Mouse (Mus musculus) embryonic facial prominence, embryonic 10.5 days (tissue): ENCODE results near the gene Plaur. TPM values are rescaled to one million over a fixed set of nuclear protein-coding genes. Genes with fewer than 3 reads are reported as not detected.

Experiments
- DNase-seq: peaks from one replicate; pipeline ENCODE4 v3.0.0-alpha.2; 2017; ENCODE audit warnings: low spot score
- H3K27ac ChIP-seq: fragments of 300-500 bp; sonication (generic); replicated peaks from 2 replicates; pipeline ENCODE4 v1.5.1; 2016; ENCODE audit warnings: mild to moderate bottlenecking
- H3K27me3 ChIP-seq: fragments of 300-500 bp; sonication (generic); replicated peaks from 2 replicates; pipeline ENCODE4 v1.6.1; 2016; ENCODE audit warnings: low read depth, mild to moderate bottlenecking; ENCODE audit not compliant: poor library complexity, severe bottlenecking
- H3K36me3 ChIP-seq: fragments of 300-500 bp; sonication (generic); replicated peaks from 2 replicates; pipeline ENCODE4 v1.6.1; 2016; ENCODE audit warnings: mild to moderate bottlenecking, moderate library complexity
- H3K4me1 ChIP-seq: fragments of 300-500 bp; sonication (generic); 2 replicates; pipeline ENCODE4 v1.6.1; 2016
- H3K4me3 ChIP-seq: fragments of 300-500 bp; sonication (generic); 2 replicates; pipeline ENCODE4 v1.5.1; 2016; ENCODE audit warnings: mild to moderate bottlenecking, moderate library complexity
- H3K9me3 ChIP-seq: fragments of 300-500 bp; sonication (generic); 2 replicates; pipeline ENCODE4 v1.6.1; 2016; ENCODE audit warnings: mild to moderate bottlenecking
- WGBS: fragments of 180-500 bp; shearing (Covaris S2); methylation state at CpG from one replicate; pipeline ENCODE4 v1.1.7; 2016; 5-methylcytosine and 5-hydroxymethylcytosine counted together
- polyA plus RNA-seq: library from polyadenylated mRNA; unstranded; fragments of >200 nt; fragmentation: Nextera tagmentation; extraction: Ambion mirVana; gene quantifications from 2 replicates; pipeline ENCODE4 v1.2.1, GENCODE M21; 2016

Gene Plaur
- polyA plus RNA-seq, 1 experiment from 2014 or later = 1.7 TPM

DNA sequence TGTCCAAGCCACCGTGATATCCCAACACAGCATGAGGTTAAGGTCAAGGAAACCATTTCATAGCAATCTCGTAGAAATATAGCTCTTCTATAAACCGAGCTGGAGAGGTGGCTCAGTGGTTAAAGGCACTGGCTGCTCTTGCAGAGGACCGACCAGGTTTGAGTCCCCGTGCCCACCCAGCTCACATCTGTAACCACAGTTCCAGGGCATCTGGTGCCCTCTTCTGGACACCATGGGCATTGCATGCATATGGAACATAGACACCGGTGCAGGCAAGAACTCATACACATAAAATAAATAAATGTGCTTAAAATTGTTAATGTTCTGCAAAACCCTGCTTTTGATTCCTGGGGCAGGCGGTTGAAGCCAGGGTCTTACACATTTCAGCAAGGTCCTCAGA, 10.7 kb downstream of the Plaur start:
- Histone ChIP-seq H3K4me3 (no peak overlapping the region), H3K9me3 (peaks cover 5% of the 10 kb centered on the region; the same call in 1 of the 2 replicates), H3K27ac (no peak overlapping the region), H3K4me1 (peaks cover 5% of the 10 kb centered on the region), H3K27me3 (no peaks in the 10 kb centered on the region; the same call in 1 of the 2 replicates), H3K36me3 (no peaks in the 10 kb centered on the region)
- 75% methylated on average over 7 of the region's 7 CpGs for WGBS
- DNase-seq = peak; percentile 50

- H3K36me3 ChIP-seq = no peaks in the 10 kb centered on the region
- WGBS = 52% methylated on average over 10 of the region's 10 CpGs
- peaks cover 5% of the 10 kb centered on the region for H3K4me1 ChIP-seq
- H3K4me3 ChIP-seq = no peak overlapping the region
- H3K27me3 ChIP-seq = peaks cover 6% of the 10 kb centered on the region
- peaks cover 5% of the 10 kb centered on the region; the same call in 1 of the 2 replicates for H3K9me3 ChIP-seq
- no peak overlapping the region for H3K27ac ChIP-seq
- DNase-seq = peak; percentile 72
Observed at GRCm38 (mm10) chr7:24473913-24474529, 11.7 kb downstream of the Plaur start.

DNA sequence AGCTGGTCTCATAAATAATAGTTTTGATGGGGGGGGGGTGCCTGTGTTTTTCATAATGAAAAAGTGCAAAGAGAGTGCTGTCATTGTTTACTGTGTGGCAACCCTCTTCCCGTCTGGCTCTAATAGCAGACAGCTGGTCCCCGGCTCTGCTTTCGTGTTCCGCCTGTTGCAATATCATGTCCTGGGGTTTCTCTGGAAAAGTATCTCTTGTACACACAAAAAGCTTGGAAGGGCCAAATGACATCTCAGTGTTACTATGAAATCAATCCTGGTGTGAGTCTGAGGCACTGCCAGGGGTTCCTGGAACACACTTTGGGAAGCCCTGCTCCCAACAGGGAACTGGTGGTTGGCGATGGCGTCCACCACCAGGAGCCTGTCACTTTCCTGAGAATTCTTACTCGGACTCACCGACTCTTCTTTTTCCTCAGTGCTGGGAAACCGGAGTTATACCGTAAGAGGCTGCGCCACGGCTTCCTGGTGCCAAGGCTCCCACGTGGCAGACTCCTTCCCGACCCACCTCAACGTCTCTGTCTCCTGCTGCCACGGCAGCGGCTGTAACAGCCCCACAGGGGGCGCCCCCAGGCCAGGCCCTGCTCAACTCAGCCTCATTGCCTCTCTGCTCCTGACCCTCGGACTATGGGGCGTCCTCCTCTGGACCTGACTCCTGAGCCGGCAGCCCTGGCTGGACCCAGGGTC, 12.7 kb downstream of the Plaur start:
- H3K9me3 ChIP-seq = 0 out of 2 replicates have a peak, but pooled peaks cover 2% of the 10 kb centered on the region
- H3K27me3 ChIP-seq = peaks cover 16% of the 10 kb centered on the region
- DNase-seq = peak; percentile 44
- H3K4me1 ChIP-seq = peaks cover 5% of the 10 kb centered on the region
- WGBS = 28% methylated on average over 21 of the region's 21 CpGs
- H3K4me3 ChIP-seq = no peak overlapping the region
- no peak overlapping the region; the same call in 1 of the 2 replicates for H3K27ac ChIP-seq
- no peaks in the 10 kb centered on the region for H3K36me3 ChIP-seq

DNA sequence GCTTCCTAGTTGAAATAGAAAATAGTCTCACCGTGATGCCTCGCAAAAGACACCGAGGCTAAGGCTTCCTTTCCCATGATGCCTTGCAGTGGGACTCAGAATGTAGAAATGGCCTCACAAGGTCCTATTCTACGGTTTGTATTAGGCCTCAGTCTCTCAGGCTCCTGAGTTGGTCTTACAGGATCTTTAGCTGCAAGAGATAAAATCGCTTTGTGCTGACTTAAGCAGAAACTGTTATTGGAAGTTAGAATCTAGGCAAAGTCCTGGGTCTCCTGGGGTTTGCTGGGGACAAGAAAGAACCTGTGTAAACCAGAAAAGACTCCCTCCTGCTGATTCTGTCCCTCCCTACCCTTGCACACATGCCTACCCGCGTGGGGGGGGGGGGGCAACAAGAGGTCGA, 14.1 kb downstream of the Plaur start:
- Histone ChIP-seq H3K27ac (no peak overlapping the region), H3K4me1 (peaks cover 15% of the 10 kb centered on the region), H3K9me3 (no peaks in the 10 kb centered on the region), H3K4me3 (no peak overlapping the region), H3K27me3 (peaks cover 29% of the 10 kb centered on the region), H3K36me3 (no peaks in the 10 kb centered on the region)
- 79% methylated on average over 8 of the region's 8 CpGs for WGBS
- no peak for DNase-seq

DNA sequence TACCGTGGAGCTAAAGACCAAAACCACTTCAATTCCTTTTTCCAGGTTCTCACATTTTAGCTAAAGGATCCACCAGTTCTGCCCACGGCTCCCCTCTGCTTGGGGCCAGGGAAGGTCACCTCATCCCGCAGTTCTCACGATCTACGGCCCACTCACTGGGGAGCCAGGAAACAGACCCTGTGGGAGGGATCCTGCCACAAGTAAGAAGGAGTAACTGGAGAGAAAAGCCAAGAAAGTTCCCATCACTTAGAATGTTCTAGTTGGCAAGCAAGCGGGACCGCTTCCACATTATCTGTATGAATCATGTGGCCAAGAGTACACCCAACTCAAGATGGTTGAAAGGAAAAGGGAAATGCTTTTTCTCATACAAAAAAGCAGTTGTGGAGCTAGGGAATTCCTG, 14.6 kb downstream of the Plaur start:
- no peak overlapping the region for H3K27ac ChIP-seq
- peaks cover 35% of the 10 kb centered on the region for H3K27me3 ChIP-seq
- H3K4me3 ChIP-seq = no peak overlapping the region
- no peaks in the 10 kb centered on the region for H3K9me3 ChIP-seq
- WGBS = 85% methylated on average over 7 of the region's 7 CpGs
- no peak for DNase-seq
- no peaks in the 10 kb centered on the region for H3K36me3 ChIP-seq
- peaks cover 19% of the 10 kb centered on the region for H3K4me1 ChIP-seq

GRCm38 (mm10) chr7:24478911-24479310, 16.6 kb downstream of the Plaur start:
- H3K36me3 ChIP-seq = no peaks in the 10 kb centered on the region
- H3K27me3 ChIP-seq = peaks cover 55% of the 10 kb centered on the region
- H3K9me3 ChIP-seq = no peaks in the 10 kb centered on the region
- H3K27ac ChIP-seq = no peak overlapping the region
- no peak for DNase-seq
- H3K4me3 ChIP-seq = no peak overlapping the region
- H3K4me1 ChIP-seq = peaks cover 30% of the 10 kb centered on the region
- 89% methylated on average over 5 of the region's 5 CpGs for WGBS

GRCm38 (mm10) chr7:24479685-24480084, 17.4 kb downstream of the Plaur start:
- peaks cover 30% of the 10 kb centered on the region for H3K4me1 ChIP-seq
- 90% methylated on average over 2 of the region's 2 CpGs for WGBS
- H3K36me3 ChIP-seq = no peaks in the 10 kb centered on the region
- H3K27me3 ChIP-seq = peaks cover 63% of the 10 kb centered on the region
- H3K4me3 ChIP-seq = no peak overlapping the region
- no peak for DNase-seq
- no peaks in the 10 kb centered on the region for H3K9me3 ChIP-seq
- H3K27ac ChIP-seq = no peak overlapping the region

DNA sequence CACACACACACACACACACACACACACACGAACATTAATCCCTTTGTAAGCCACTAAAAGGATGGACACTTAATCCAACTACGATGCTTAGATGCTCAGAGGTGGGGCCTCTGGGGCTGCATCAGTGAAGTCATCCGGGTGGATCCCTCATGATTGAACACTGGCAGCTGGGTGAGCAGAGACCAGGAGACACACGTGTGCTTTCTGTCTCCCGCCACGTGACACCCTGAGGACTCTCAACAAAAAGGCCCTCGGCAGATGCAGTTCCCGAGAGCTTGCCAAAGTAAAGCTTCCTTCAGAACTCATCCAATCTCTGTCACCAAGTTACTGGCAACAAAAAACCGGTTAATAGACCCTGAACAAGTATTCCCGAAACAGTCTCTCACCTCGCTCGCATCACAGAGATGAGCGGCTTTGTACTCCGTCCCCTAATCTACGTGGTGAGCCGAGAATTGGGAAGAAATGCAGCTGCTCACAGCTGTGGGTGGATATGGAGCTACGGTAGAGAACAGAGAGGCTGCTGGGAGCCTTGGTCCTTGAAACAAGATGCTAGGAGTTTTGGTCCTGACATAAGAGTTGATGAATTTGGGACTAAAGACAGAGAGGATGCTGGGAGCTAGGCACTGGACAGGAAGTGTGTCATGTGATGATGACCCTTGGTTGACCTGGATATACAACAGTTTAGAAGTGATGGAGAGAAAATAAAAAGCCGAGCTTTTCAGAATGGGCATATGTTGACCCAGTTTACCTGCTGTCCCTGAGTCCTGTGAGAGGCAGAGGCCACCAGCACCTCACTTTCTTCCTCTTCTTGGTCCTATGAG, 18.0 kb downstream of the Plaur start:
- peak overlapping the region; percentile 83; the same call in 1 of the 2 replicates for H3K4me3 ChIP-seq
- no peaks in the 10 kb centered on the region for H3K9me3 ChIP-seq
- no peak overlapping the region for H3K27ac ChIP-seq
- whole genome bisulfite sequencing = 68% methylated on average over 18 of the region's 18 CpGs
- H3K4me1 ChIP-seq = peaks cover 26% of the 10 kb centered on the region
- no peaks in the 10 kb centered on the region for H3K36me3 ChIP-seq
- peaks cover 69% of the 10 kb centered on the region for H3K27me3 ChIP-seq
- no peak for DNase-seq

DNA sequence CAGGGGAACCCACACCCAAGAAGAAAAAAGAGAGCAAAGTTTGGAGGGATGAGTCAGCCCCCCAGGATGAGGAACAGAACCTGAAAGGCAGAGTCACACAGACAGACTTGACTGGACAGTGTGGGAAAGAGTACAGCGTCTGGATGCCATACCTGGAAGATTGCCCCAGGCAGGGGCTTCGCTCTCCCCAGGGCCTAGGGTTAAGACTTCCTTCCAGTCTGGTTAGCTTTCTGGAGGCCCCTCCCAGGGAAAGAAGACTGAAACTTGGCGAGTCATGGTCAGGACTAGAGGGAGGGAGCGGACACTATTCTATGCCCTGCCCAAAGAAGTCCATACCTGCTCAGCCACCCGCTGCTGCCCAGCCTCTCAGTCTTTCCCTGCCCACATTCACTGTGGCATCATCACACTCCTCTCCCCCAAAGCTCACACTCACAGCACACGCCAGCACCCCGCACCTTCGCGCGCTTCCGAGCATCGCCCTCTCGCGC, 18.7 kb downstream of the Plaur start:
- peak overlapping the region; percentile 85 for H3K27ac ChIP-seq
- no peaks in the 10 kb centered on the region for H3K36me3 ChIP-seq
- DNase-seq = no peak
- H3K9me3 ChIP-seq = no peaks in the 10 kb centered on the region
- peak overlapping the region; percentile 83 for H3K4me3 ChIP-seq
- H3K27me3 ChIP-seq = peaks cover 76% of the 10 kb centered on the region
- H3K4me1 ChIP-seq = peaks cover 31% of the 10 kb centered on the region
- 11% methylated on average over 14 of the region's 14 CpGs for WGBS

- DNase-seq = peak; percentile 94
- Histone ChIP-seq H3K27ac (peak within 1 kb of the TSS; percentile 85), H3K4me3 (peak within 1 kb of the TSS; percentile 83), H3K9me3 (no peaks in the 10 kb centered on the region), H3K27me3 (peaks cover 82% of the 10 kb centered on the region), H3K36me3 (no peaks in the 10 kb centered on the region), H3K4me1 (peaks cover 37% of the 10 kb centered on the region)
- 1% methylated on average over 83 of the region's 83 CpGs for WGBS
Observed at GRCm38 (mm10) chr7:24481474-24482207, 19.4 kb downstream of the Plaur start, which contains the start of gene Cadm4. Gene Cadm4 (plus strand): TSS chr7:24482023.

- peak overlapping the region; percentile 83 for H3K4me3 ChIP-seq
- 3% methylated on average over 35 of the region's 38 CpGs for WGBS
- H3K9me3 ChIP-seq = no peaks in the 10 kb centered on the region
- H3K4me1 ChIP-seq = peaks cover 45% of the 10 kb centered on the region
- peaks cover 83% of the 10 kb centered on the region for H3K27me3 ChIP-seq
- no peaks in the 10 kb centered on the region for H3K36me3 ChIP-seq
- H3K27ac ChIP-seq = peak overlapping the region; percentile 85
- DNase-seq = no peak
Observed at GRCm38 (mm10) chr7:24482208-24483020, 20.1 kb downstream of the Plaur start.
